Mouse (Mus musculus): ENCODE measurements around the gene Trio. TPM values are rescaled to one million over a fixed set of nuclear protein-coding genes. Genes with fewer than 3 reads are reported as not detected.

The Trio gene
- total RNA-seq, 2 experiments from 2014 or later: 37.3 to 50.8 TPM

GRCm38 (mm10) chr15:27888153-27888552 lies 137.5 kb downstream of the Trio start:
- no peak for ATAC-seq (ENCODE audit: poor library complexity, severe bottlenecking)

DNA sequence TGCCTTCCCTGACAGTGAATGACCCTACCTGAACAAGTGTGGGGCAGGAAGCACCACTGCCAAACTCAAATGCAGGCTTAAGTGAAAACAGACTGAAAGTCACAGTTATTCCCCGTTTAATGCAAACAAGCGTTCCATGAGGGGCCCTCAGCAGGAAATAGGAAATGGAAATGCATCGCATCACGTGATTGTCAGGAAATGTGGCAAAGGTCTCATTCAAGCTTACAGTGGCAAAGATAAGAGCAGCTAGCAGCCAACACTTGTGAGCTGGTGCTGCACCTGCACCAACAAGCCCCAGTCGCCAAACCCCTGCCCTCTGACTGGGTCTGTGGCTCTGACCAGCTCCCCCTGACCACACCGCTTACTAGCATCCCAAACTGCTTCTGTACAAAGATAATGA lies 138.7 kb downstream of the Trio start:
- no peak for ATAC-seq (ENCODE audit: poor library complexity, severe bottlenecking)

- ATAC-seq (ENCODE audit: poor library complexity, severe bottlenecking): peak; percentile 84
These were observed 141.0 kb downstream of the Trio start for GRCm38 (mm10) chr15:27884347-27885250.

- ATAC-seq (ENCODE audit: poor library complexity, severe bottlenecking): no peak
These were observed 141.8 kb downstream of the Trio start for GRCm38 (mm10) chr15:27883881-27884280.

DNA sequence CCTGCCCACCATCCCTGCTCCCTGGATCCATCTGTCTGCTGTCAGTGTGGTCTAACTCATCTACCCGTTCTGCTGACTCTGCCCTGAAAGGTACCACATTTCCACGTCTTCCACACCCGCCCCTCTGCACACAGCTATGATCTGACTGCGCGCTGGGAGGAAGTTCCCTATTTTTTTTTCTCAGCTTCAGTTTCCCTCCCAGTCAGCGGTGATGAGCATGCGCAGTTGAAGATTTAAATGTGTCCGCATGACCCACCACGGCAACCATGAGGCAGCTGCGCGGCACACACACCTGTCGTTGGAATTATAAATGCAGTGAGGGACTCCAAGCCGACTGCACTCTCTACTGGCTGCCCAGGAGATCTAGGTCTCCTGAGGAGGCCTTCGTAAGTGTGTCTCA lies 142.8 kb downstream of the Trio start:
- peak; percentile 80 for ATAC-seq (ENCODE audit: poor library complexity, severe bottlenecking)

- ATAC-seq (ENCODE audit: poor library complexity, severe bottlenecking): no peak
These were observed 147.8 kb downstream of the Trio start for GRCm38 (mm10) chr15:27877831-27878230.

GRCm38 (mm10) chr15:27876327-27876726 lies 149.3 kb downstream of the Trio start:
- ATAC-seq (ENCODE audit: poor library complexity, severe bottlenecking): peak; percentile 49

GRCm38 (mm10) chr15:27875753-27876152 lies 149.9 kb downstream of the Trio start:
- ATAC-seq (ENCODE audit: poor library complexity, severe bottlenecking): peak; percentile 55

DNA sequence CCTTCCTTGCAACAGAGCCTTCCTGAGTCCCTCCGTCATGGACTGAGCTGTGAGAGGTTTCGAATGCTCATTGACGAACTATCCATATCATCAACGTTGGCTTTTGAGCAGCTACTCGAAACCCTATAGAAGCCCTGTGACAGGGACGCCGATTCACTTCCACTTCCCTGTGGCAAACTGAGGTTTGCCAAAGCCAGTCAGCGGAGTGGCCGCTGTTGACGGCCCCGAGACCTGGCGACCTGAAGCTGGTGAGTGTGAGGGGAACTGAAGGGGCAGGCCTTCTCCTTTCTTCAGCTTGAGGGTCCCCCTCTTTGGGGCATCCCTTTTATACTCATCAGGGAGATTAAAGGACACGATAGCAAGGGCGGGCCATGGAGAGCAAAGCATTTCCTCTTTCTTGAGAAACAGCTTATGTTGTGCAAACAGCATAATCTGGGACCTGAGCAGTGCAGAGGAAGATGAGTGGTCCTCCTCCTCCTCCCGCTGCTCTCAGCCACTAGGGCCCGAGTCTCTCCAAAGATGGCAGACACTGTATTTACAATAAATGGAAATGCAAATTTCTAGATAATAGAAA lies 151.8 kb downstream of the Trio start:
- peak; percentile 68 for ATAC-seq (ENCODE audit: poor library complexity, severe bottlenecking)

GRCm38 (mm10) chr15:27872286-27872685 lies 153.4 kb downstream of the Trio start:
- ATAC-seq (ENCODE audit: poor library complexity, severe bottlenecking): 0 out of 2 replicates have a peak, but pooled peaks have one; percentile 22

- no peak for ATAC-seq (ENCODE audit: poor library complexity, severe bottlenecking)
These were observed 153.9 kb downstream of the Trio start for GRCm38 (mm10) chr15:27871708-27872107.

DNA sequence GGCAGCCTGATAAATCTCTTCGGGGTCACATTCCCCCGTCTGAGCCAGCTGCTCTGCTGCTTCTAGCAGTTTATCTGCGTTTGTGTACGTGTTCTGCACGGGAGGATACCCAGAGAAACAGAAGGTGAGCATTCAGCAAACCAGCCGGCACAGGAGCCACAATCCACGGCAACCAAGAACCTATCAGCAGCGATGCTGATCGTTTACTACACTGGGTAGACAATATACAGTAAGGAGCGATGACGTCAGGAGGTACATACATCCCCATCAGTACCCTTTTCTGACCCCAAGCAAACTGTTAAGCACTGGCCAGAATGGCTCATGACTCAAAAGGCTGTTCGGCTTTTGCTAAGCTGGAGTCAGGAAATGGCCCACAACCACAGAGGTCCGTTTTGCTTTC lies 154.4 kb downstream of the Trio start:
- no peak for ATAC-seq (ENCODE audit: poor library complexity, severe bottlenecking)

GRCm38 (mm10) chr15:27869001-27869400 lies 156.6 kb downstream of the Trio start:
- ATAC-seq (ENCODE audit: poor library complexity, severe bottlenecking): no peak

DNA sequence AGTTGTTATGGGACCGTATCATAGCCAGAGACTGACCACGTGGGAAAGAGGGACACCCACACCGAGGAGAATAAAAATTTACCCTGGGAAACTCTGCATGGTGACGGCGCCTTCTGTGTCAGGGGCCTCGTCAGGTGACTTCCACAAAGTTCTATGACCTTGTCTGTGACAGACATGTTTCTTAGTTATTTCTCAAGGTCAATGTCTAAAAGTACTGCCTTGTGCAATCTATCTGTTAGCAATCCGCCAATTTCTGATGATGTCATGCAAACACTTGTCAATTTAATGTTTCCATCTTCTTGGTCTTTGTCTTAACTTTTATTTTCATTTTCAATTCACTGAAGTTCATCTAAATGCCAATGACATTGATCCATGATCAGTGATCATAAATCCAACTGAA lies 157.8 kb downstream of the Trio start:
- ATAC-seq (ENCODE audit: poor library complexity, severe bottlenecking): no peak

GRCm38 (mm10) chr15:27866471-27866870 lies 159.2 kb downstream of the Trio start:
- no peak for ATAC-seq (ENCODE audit: poor library complexity, severe bottlenecking)

DNA sequence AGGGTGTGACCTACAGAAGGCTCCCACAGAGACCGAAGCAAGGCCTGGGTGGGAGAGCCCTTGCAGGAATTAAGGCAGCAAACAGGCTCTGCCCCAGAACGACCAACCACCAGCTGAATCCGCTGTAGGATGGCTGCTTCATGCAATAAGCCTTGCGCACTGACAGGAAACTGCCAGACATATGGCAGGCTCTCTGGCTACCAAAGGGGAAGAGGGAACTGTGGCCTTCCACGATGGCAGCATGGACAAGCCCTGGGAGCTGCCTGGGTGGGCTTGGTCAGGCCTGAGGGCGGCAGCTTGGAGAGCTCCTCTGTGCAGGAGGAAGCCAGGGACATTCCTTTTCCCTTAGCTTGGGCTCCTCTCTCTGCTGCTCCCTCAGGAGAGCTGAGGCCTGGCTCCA lies 159.6 kb downstream of the Trio start:
- no peak for ATAC-seq (ENCODE audit: poor library complexity, severe bottlenecking)

- no peak for ATAC-seq (ENCODE audit: poor library complexity, severe bottlenecking)
These were observed 161.3 kb downstream of the Trio start for GRCm38 (mm10) chr15:27864397-27864796.

DNA sequence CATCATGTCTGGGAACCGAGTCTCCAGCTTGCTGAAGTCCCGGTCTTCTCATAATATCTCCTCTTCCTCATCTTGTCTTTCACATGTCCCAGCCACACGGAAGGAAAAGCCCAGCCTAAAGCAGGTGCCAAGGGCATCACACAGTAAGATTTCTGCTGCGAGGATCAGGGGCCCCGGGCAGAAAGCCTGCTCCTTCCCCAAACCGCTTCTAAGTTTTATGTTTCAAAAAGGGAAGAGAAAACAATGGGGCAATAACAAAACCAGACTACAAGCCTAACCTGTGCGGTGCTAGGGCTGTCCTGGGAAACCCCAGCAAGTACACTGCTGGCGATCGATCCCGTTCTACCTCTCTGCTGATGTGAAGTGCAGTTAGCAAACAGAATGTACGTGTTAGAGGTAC lies 162.7 kb downstream of the Trio start:
- peak; percentile 81 for ATAC-seq (ENCODE audit: poor library complexity, severe bottlenecking)

DNA sequence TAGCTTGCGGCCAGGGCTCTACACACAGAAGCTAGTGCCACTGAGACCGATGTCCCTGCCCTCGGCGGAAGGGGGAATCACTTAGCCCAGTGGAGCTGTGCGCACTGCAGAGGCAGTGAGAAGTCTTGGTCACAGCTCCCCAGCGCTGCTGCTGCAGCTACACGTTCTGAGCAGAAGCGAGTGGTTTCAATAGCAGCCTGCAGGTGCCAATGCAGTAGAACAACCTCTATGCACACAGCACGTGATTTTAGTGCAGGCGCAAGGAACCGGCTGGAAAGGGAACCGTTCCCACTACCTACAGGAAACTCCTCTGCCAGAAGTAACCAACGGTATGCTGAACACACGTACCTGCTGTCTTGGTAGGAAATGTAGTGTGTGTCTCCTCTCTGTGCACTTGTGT lies 165.2 kb downstream of the Trio start:
- ATAC-seq (ENCODE audit: poor library complexity, severe bottlenecking): no peak

GRCm38 (mm10) chr15:27859590-27859989 lies 166.1 kb downstream of the Trio start:
- no peak for ATAC-seq (ENCODE audit: poor library complexity, severe bottlenecking)

- ATAC-seq (ENCODE audit: poor library complexity, severe bottlenecking): no peak
These were observed 166.5 kb downstream of the Trio start for GRCm38 (mm10) chr15:27859115-27859514.

GRCm38 (mm10) chr15:27858179-27858819 lies 167.3 kb downstream of the Trio start:
- no peak for ATAC-seq (ENCODE audit: poor library complexity, severe bottlenecking)

Data from megakaryocyte, adult 5-6 weeks (primary cell).